Mouse (Mus musculus): Measurements from ENCODE around the gene Insrr.

GRCm38 (mm10) chr3:87763202-87763601, 33.5 kb upstream of the Insrr start:
- no peak for TF ChIP-seq POLR2A (IDR thresholded peaks at IDR 0.05; ENCODE audit: insufficient read depth, low read length)
- TF ChIP-seq CTCF (IDR thresholded peaks at IDR 0.05; ENCODE audit: low read depth, low read length), result no peak
- no peak for TF ChIP-seq EP300 (IDR thresholded peaks at IDR 0.05; ENCODE audit: insufficient read depth, low read depth, low read length)
